Mouse (Mus musculus) thymus, postnatal 14 days (tissue): ENCODE measurements around the gene Ak7.

ENCODE experiments used
- DNase-seq: peaks from one replicate; pipeline ENCODE4 v3.0.0; 2021

The Ak7 gene

DNA sequence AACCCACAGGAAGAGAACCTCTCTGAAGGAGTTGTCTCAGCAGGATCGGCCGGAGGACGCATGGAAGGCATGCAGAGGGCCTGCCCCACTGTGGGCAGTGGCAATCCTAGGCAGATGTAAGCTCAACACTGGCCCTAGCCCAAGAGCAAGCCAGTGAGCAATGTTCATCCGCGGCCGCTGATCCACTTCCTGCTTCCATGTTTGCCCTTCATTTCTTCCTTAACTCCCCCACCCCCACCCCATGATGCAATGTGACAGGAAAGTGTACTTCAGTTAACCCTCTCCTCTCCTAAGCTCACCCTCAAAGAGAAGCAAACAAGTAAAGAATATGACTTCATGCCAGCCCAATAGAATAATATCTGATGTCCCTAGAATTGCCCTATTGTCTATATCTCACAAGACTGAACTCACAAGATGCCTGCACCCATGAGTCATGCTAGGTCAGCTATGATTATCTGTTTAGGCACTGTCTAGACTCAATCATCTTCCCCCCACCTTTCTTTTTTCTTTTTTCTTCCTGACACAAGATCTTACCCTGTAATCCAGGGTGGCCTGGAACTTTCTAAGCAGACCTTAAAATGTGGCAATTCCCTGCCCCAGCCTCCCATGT is 25.2 kb downstream of the Ak7 start:
- DNase-seq: no peak

DNA sequence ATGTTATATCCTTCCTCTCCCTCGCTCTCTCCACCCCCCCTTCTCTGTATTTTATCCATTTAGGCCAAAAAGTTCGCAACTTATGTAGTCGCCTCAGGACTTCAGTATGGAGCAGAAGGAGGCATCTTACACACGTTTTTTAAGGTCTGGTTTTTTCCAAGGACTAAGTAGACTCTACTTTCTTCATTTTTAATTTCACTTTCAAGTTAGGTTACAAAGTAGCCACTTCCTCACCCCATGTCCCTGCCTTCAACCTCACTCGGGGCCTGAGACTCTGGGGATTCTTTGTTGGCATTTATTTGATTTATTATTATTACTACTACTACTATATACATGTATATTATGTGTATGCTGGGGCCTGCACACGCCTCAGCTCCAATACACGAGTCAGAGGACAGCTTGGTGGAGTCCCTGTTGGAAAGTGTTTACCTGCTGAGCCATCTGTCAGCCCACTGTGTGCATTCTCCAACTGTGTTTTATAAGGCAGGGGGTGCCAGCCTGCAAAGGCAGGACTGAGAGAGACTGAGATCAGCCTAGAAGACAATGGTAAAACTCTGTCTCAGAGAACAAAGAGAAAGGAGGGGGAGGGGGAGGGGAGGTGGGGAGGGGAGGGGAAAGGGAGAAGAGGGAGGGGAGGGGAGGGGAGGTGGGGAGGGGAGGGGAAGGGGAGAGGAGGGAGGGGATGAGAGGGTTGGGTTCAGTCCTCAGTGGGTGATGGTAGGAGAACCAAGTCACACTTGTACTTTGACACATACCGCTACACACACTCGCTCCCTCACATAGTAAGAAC is 27.8 kb downstream of the Ak7 start:
- no peak for DNase-seq

DNA sequence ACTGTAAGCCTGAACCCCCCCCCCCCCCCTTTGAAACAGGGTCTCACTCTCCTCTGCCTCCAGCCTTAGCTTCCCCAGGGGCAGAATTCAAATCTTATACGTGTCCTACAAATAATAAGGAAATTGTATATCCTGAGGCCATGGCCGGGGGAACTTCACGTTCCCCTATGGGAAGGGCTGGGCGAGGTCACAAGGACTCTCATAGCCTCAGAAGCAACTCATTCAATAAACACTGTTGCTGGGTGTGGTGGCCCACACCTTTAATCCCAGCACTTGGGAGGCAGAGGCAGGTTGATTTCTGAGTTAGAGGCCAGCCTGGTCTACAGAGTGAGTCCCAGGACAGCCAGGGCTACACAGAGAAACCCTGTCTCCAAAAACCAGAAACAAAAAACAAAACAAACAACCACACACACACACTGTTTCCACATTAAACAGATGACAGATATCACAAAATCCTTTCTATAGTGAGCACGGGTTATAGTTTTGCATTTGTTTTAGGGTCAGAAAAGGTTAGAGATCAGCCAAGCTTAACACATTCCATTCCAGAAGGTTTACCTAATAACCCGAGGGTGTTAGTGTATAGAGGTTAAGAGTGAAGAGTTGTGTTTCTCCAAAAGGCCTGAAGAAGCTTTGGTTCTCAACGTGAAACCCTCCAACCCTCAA is 29.6 kb downstream of the Ak7 start:
- DNase-seq: no peak

GRCm38 (mm10) chr12:105735889-105736251 is 30.1 kb downstream of the Ak7 start:
- no peak for DNase-seq

DNA sequence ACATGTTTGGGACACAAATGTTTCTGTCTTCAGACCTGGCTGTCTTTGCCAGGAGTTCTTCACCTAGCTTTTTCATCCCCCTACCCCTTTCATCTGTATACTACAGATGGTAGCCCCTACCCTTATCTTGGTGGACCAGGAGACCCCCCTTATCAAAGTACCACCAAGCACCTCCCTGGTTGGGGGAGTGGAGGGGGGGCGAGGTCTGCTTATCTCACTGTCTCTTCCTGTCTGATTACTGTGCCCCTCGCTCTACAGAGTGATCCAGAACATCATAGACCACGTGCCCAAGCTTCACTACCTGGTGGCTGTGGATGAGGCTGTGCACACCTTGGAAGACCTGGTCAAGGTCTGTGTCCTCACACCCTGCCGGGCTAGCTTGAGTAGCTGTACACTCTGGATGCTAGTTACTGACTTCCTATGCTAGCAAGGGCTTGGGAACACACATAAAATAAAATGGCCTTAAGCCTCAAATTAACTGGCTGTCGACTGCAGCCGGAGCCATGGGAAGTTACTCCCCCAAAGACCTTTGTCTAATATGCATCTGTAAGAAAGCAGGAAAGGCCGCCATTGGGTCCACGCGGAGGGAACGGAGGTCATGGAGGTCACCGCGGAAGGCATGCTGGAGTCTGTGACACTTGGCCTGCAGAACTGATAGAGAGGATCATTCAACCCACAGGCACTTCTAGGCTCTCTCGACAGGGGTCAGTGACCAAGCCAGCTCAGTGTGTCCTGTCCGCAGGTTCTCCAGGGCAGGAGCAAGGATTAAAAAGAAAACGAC is 32.7 kb downstream of the Ak7 start:
- DNase-seq: no peak

DNA sequence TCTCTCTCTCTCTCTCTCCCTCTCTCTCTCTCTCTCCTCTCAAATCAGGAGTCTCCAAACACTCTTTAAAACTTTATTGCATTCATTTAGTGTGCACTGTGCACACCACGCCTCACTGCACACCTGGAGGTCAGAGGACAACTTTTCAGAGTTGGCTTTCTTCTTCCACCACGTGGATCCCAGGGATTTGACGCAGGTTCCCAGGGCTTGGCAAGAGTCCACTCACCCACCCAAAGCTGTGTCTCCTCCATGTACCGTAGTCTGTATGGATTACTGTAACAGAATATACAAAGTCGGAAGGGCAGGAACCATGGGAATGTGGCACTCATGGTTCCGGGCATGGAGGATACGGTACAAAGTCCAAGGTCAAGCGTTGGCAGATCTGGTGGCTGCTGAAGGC is 33.9 kb downstream of the Ak7 start:
- no peak for DNase-seq

GRCm38 (mm10) chr12:105748114-105748513 is 42.3 kb downstream of the Ak7 start:
- no peak for DNase-seq

- DNase-seq: no peak
Observed at GRCm38 (mm10) chr12:105753813-105754212, 48.0 kb downstream of the Ak7 start.

DNA sequence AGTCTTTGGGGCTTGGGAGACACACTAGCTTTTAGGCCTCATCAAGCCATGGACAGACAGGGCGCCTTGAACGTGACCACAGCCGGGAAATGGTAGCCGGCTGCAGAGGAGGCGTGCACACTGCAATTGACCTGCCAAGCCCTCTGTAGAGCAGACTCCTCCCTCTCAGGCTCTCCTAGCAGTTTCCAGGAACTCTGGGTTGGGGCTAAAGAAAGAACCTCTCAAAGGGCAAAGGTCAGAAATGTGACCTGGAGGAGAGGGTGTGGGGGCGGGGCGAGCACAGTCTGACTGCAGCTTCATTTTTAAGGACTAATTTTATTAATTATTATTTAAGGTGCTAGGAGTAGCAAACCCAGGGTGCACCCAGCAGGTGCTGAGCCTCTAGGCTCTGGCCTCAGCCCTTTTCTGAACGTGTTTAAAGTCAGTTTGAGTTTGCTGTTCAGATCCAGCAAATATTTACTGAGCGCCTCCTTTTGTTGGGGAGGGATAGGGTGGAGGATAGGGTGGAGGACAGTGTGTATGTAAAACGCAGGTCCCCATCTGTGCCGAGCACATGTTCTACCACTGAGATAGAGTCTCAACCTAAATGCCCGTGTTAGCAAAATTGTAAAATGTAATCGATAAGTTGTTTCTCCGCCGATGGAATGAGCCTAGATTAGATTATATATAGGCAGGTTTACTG is 52.2 kb downstream of the Ak7 start:
- DNase-seq: no peak

GRCm38 (mm10) chr12:105758911-105759310 is 53.1 kb downstream of the Ak7 start:
- DNase-seq: no peak

DNA sequence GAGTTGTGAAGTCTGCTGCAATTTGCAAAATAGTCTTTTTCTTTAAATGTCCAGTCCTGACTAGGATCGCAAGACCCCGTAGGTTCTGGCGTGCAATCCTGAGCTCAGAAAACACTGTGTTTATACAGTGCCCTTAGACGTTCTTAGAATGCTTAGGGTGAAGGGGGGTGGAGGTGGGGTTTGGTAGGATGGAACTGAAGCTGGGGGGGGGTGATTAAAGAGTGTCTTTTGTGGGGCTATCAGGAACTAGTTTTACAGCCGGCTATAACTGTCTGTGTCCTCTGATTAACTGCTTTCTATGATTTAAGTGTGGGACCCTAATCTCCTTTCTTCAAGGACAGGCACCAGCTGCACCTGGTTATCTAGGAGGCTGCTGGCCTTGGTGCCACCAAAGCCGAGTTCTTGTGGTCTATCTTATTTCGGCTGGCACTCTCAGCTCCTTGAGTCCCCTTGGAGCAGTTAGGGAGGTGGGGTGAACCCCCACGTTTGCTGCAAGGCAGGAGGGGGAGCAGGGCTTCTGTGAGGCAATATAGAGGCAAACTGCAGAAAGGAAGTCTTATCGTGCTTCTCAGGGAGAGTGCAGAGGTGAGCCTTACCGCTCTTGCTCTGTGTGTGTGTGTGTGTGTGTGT is 54.2 kb downstream of the Ak7 start:
- no peak for DNase-seq

DNA sequence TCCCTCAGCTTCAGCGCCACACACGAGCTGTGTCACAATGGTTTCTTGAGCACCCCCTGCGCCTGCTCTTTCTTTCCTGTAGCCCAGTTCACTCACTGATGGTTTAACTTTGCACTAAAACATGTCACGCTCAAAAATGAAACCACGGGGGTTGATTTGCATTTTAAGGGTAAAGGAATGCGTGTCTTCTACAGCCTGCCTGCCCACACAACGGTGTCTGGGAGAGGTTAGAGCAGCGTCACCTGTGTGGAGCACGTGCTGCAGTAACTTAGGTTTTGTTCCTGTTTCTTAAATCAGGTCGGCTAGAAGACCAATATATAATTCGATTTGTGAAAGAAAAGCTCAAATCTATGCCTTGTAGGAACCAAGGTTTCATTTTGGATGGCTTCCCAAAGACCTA is 55.4 kb downstream of the Ak7 start:
- no peak for DNase-seq

DNA sequence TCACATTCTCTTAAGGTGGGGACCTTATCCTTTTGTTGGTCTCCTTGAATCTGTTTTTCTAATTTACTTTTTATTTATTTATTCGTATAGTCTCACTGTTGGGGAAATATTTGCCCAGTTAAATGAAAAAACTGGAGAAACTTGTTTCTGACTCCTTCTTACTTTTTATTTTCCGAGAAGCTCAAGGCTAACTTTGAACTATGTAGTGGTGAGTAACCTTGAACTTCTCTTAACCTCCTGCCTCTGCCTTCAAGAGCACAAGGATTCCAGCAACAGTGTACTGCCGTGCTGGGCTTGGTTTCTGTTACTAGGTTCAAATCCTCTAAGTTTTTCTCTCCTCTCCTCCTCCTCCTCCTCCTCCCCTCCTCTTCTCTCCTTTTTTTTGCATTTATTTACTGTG is 55.9 kb downstream of the Ak7 start:
- no peak for DNase-seq

DNA sequence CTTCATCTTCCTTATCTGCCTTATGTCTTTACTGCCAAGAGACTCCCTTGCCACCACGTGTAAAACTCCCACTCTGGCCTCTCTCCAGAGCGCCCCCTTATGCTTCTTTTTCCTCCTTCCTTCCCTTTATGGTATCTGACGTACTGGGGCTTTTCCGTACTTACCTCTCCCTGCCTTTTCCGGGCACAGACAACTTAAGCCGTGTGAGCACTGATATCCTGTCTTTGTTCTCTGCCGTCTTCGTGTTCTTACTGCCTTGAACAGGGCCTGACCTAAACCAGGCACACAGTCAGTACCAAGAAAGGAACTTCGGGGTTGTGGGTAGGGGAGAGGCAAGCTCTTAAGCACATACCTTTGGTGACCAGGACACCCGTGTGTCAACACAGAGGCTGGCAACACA is 63.9 kb downstream of the Ak7 start:
- no peak for DNase-seq

DNA sequence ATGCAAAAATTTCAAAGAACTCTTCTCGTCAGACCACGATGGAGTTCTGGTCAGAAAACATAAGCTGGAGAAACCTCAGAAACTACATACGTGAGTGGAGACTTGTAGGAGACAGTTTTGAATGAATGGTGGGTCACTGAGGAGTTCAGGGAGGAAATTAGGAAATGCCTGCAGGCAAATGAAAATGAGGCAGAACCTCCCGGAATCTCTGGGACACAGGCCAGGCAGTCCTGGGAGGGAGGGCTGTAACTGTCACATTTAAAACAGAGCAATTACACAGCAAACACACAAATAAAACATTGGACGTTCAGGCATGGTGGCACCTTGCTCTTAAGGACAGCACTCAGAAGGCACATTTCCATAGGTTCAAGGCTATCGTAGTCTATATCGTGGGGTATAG is 69.1 kb downstream of the Ak7 start:
- DNase-seq: no peak

- no peak for DNase-seq
Observed at GRCm38 (mm10) chr12:105777651-105778050, 71.9 kb downstream of the Ak7 start.

DNA sequence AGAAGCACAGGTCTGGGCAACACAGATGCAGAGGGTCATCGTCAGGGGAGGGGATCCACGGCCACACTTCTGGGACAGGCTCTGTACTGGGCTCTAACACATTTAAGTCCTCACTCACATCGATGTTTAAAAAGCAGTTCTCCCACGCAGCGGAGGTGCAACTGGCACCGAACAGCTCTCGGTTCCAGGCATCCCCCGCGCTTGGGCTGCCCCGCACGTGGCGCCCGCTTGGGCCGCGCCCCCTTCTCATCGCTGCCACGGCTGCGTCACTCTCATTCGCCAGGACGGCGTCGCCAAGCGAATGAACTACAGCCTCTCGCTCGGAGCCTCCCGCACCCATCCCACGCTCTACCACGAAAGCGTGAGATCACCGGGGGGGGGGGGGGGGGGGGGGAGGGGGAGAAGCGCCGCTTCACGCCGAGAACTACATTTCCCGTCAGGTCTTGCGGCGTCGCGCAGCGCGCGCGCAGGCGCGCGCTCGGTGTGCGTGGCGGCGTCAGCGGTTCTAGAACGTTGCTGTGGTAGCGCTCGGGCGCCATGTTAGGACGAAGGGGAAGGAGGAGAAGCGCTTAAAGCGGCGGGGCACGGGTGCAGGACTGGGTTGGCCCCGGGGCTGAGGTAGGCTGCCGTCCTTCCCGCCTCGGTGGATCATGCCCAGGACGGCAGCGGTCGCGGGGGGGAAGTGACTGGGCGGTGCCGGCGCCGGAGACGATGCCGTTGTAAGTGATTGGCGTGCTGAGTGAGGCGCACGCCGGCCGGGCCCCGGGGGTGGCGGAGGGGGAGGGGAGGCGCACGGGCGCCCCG is 78.6 kb downstream of the Ak7 start, which contains the start of gene Papola:
TSS of gene Papola (plus strand) at position 499 of the 804 bp plus-strand sequence.
- DNase-seq: peak; percentile 90

DNA sequence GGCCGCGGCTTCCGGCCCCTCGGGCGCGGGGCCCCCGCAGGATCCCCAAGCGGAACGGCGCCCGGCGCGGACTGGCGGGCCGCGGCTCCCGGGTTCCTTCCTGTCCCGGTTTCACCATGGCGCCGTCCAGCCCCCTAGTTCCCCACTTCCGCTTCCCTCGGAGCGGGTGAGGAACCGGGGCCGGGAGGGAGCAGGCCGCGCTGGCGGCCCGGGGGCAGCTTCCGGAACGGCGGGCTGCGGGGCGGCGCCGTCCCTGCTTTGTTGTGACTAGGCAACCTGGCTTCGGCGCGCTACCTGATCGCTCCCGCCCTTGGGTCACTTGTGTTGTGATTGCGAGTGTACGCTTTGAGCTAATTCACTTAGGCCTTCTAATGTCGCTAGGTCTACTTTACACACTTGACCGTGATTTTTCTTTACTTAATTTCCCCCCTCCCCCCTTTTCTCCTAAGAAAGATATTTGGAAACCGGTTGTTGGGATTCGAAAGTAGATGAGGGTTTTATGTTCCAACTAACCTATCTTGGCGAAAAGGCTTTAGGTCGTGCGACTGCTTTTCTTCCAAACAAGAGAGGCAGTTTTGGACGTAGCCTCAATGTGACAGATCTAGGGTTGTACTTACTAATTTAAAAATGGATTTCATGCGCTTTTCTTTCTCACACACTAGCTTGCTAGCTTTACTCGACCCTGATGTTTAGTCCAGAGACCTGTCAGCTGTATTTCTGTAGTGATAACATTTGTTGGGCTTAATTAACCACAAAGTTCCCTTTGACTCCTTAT is 79.4 kb downstream of the Ak7 start:
- peak; percentile 87 for DNase-seq

DNA sequence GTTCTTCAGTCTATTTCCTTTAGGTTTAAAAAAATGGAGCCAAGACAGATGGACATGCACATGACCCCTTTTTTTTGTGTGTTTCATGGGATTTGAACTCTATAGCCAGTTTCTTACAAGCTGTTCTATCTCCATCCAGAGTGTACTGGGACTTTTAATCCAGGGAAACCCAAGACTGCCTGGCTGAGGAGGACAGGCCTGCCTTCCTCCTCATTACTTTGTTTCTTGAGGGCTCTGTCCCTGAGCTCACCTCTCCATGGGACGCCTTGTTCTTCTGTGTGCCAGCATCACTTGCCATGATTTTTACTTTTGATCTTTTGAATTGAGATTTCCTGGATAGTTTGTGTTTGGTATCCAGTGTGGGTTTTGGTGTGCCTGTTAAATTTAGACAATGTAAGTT is 80.3 kb downstream of the Ak7 start:
- no peak for DNase-seq

GRCm38 (mm10) chr12:105787626-105788025 is 81.8 kb downstream of the Ak7 start:
- no peak for DNase-seq

DNA sequence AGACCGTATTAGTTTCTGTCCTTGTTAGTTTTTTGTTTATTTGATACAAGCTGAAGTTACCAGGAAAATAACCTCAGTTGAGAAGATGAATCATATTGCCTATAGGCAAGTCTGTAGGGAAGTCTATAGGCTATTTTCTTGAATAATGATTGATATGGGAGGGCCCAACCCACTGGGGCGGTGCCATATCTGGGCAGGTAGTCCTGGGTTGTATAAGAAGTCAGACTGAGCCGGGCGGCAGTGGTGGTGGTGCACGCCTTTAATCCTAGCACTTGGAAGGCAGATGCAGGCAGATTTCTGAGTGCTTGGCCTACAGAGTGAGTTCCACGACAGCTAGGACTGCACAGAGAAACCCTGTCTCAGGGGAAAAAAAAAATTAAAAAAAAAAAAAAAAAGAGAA is 84.1 kb downstream of the Ak7 start:
- no peak for DNase-seq
